Mouse (Mus musculus) kidney, postnatal 25 days (tissue): Measurements from ENCODE around the gene Phyhd1.

Experiments used
- DNase-seq, 2 experiments: peaks; one replicate each; pipeline ENCODE4 v3.0.0; 2021; ENCODE audit warnings: mixed read lengths in 2 of 2

Gene Phyhd1

DNA sequence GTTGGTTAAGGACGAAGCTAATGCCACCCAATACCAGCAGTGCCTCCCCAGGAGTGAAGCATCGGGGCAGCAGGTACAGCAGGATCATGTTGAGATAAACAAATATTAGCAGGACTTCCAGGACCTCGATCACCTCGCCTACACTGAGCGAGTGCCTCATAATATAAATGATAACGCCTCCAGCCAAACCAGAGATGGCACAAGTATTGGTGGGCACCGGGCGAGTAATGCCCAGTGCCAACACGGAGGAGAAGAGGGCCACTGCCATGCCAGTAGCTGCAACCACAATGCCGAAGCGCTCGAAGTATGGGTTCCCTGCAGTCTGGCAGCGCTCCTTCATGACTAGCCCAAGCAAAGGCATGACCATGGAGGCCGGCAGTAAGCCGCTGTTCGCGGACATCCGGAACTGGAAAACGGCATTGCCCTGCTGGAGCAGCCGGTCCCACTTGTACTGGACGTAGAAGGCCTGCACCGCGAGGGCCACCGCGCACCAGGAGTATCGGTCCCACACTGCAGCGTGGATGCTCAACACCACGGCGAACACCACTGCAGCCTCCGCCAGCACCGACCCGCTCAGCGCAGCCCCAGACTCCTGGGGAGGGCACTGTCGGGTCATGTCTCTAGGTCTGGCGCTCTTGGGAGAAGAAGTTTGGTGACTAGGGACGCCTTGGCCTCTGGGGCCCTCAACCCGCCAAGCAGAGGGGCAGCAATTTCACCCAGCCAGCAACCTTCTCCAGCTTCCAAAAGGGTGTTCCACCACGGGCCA is 19.6 kb downstream of the Phyhd1 start:
- peak in 1 of 2 experiments; percentile 52 for DNase-seq

GRCm38 (mm10) chr2:30286192-30287026 is 20.4 kb downstream of the Phyhd1 start, which contains the start of the genes Dolk and Nup188:
Gene Dolk, minus strand, starts transcription at chr2:30286334.
Gene Nup188, plus strand, starts transcription at chr2:30286397.
- DNase-seq, result peak; percentile 98 to 99

GRCm38 (mm10) chr2:30287027-30287373 is 21.0 kb downstream of the Phyhd1 start:
- no peak for DNase-seq

- DNase-seq, result no peak
Observed at GRCm38 (mm10) chr2:30299525-30299924, 33.5 kb downstream of the Phyhd1 start.

GRCm38 (mm10) chr2:30299966-30300365 is 34.0 kb downstream of the Phyhd1 start:
- no peak for DNase-seq

DNA sequence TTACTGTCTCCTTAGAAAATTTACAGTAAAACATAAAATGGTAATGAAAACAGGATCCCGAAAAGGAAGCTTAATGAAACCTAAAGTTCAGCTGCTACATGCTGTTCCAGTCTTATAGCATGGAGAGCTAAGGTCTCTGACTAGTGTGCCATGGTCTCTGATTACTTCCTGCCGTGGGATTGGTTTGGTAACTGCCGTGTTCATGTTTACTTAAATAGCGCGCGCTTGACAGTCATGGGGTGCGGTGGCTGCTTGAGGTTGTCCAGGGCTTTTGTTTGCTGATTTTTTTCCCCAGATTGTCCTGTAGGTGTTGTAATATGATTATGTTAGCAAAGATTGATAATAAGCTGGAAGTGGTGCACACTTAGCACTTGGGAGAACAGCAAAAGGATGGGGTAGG is 40.1 kb downstream of the Phyhd1 start:
- no peak for DNase-seq

GRCm38 (mm10) chr2:30309351-30309750 is 43.3 kb downstream of the Phyhd1 start:
- no peak for DNase-seq

GRCm38 (mm10) chr2:30311481-30311880 is 45.5 kb downstream of the Phyhd1 start:
- no peak for DNase-seq

- DNase-seq, result no peak
Observed at GRCm38 (mm10) chr2:30316136-30316535, 50.1 kb downstream of the Phyhd1 start.

- DNase-seq, result no peak
Observed at GRCm38 (mm10) chr2:30316955-30317354, 51.0 kb downstream of the Phyhd1 start.

DNA sequence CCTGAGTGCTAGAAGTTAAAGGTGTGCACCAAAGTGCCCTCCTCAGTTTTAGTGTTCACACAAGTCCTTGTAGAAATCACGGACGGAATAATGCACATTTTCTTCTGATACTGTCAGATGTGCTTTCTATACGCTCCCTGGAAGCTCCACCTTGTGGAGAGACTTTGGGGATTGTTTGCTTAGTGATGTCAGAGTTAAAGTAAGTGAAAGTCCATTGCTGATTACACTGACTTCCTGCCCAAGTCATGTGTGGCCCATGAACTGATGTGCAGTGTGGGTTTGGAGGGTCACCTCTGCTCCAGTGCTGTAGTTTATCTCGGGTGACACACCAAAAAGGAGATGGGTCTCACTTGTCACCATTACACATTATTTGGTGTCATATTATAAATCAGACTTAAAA is 53.3 kb downstream of the Phyhd1 start:
- DNase-seq, result no peak

- DNase-seq, result no peak
Observed at GRCm38 (mm10) chr2:30323111-30323510, 57.1 kb downstream of the Phyhd1 start.

GRCm38 (mm10) chr2:30325296-30325695 is 59.3 kb downstream of the Phyhd1 start:
- no peak for DNase-seq

- no peak for DNase-seq
Observed at GRCm38 (mm10) chr2:30327276-30327675, 61.3 kb downstream of the Phyhd1 start.

DNA sequence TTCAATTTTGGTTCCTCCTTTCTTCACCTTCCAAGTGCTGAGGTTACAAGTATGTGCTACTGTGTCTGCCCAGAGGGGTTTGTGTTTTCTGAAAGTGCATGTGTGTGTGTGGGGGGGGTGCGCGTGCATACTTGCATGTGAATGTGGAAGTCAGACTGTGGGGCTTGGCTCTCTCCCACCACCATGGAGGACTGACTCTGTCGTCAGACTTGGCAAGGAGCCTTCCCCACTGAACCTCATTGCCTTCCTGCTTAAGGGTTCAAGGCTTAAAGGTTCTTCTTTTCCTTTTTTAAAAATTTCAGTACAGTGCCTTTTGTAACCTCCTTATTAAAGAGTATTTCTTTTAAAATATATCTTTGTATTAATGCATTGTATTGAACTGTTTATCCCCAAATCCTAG is 62.8 kb downstream of the Phyhd1 start:
- DNase-seq, result no peak
